Mouse (Mus musculus) kidney, embryonic 16.5 days (tissue): Measurements from ENCODE around the gene Serpina3c. TPM values are rescaled to one million over a fixed set of nuclear protein-coding genes. Genes with fewer than 3 reads are reported as not detected.

Source experiments
- ATAC-seq: fragments of 200-750 bp; cut with Nextera tagmentation; 2 replicates; pipeline ENCODE4 v1.8.0; 2017; ENCODE audit warnings: moderate TSS enrichment; ENCODE audit not compliant: low FRiP score, low TSS enrichment
- H3K27ac ChIP-seq: fragments of 300-500 bp; sonication (generic); 2 replicates; pipeline ENCODE4 v1.5.1; 2014; ENCODE audit warnings: low read length
- H3K27me3 ChIP-seq: fragments of 300-500 bp; sonication (generic); 2 replicates; pipeline ENCODE4 v1.6.1; 2014; ENCODE audit warnings: low read length, control low read depth, mixed read lengths; ENCODE audit not compliant: insufficient read depth
- H3K36me3 ChIP-seq: fragments of 300-500 bp; sonication (generic); 2 replicates; pipeline ENCODE4 v1.6.1; 2014; ENCODE audit warnings: low read length, control low read depth, mixed read lengths; ENCODE audit not compliant: insufficient read depth
- H3K4me1 ChIP-seq: fragments of 300-500 bp; sonication (generic); 2 replicates; pipeline ENCODE4 v1.6.1; 2014; ENCODE audit warnings: low read length, control low read depth, mixed read lengths; ENCODE audit not compliant: insufficient read depth
- H3K4me2 ChIP-seq: fragments of 300-500 bp; sonication (generic); replicated peaks from 2 replicates; pipeline ENCODE4 v1.6.1; 2014; ENCODE audit warnings: low read depth, low read length
- H3K4me3 ChIP-seq: fragments of 300-500 bp; sonication (generic); 2 replicates; pipeline ENCODE4 v1.5.1; 2014; ENCODE audit warnings: mild to moderate bottlenecking, low read length
- H3K9ac ChIP-seq: fragments of 300-500 bp; sonication (generic); replicated peaks from 2 replicates; pipeline ENCODE4 v1.6.1; 2014; ENCODE audit warnings: low read length
- H3K9me3 ChIP-seq: fragments of 300-500 bp; sonication (generic); 2 replicates; pipeline ENCODE4 v1.6.1; 2016; ENCODE audit warnings: low read length, control low read depth
- WGBS: fragments of 180-500 bp; shearing (Covaris S2); extraction: QIAGEN DNeasy Blood & Tissue Kit; methylation state at CpG from one replicate; pipeline ENCODE4 v1.1.7; 2014; 5-methylcytosine and 5-hydroxymethylcytosine counted together
- polyA plus RNA-seq: library from polyadenylated mRNA; unstranded; fragments of >200 nt; fragmentation: Nextera tagmentation; extraction: Ambion mirVana; gene quantifications from 2 replicates; pipeline ENCODE4 v1.2.1, GENCODE M21; 2015

Serpina3c gene
- polyA plus RNA-seq, 1 experiment from 2014 or later = not detected

DNA sequence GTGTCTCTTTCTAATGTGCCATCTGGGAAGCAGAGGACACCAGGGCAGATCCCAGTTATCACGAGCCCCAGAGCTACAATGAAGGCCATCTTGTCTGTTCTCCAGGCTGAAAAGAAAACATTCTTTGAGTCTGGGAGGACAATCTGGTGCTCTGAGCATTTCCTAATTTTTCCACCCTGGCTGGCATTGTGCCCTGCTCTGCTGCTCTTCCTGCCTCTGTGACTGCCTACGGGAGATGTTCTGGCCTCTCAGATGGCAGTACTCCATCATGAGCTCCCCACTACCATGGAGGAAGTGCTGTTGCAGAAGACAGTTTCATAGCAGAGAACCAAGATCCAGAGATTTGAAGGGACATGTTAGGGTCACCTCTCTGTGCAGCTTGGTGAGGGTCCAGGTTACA is 1.7 kb downstream of the Serpina3c start:
- Histone ChIP-seq H3K36me3 (no peaks in the 10 kb centered on the region), H3K9me3 (no peaks in the 10 kb centered on the region), H3K4me1 (no peaks in the 10 kb centered on the region), H3K27ac (no peak overlapping the region), H3K27me3 (no peaks in the 10 kb centered on the region), H3K9ac (no peak overlapping the region), H3K4me3 (no peak overlapping the region), H3K4me2 (no peak overlapping the region)
- ATAC-seq = no peak
- WGBS = 73% methylated on average over 2 of the region's 2 CpGs

DNA sequence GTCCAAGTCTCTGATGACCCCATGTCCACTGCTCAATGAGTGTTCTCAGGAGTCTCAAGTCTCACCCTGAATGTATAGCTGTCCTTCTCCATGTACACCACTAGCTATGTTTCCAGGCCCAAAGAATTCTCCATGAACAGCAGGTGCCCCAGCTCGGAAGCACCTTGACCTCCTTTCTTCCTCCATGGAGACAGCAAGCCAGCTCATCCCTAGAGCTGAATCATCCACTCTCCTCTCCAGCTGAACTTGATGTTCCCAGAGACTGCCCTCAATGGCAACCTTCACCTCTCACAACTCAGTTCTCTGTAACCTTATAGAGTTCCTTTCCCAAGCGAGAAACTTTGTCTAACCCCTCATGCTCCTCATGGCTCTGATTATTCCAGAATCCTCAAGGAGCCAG is 8.1 kb downstream of the Serpina3c start:
- H3K9ac ChIP-seq = no peak overlapping the region
- no peaks in the 10 kb centered on the region for H3K27me3 ChIP-seq
- no peaks in the 10 kb centered on the region for H3K4me1 ChIP-seq
- H3K27ac ChIP-seq = no peak overlapping the region
- no peaks in the 10 kb centered on the region for H3K9me3 ChIP-seq
- H3K36me3 ChIP-seq = no peaks in the 10 kb centered on the region
- 89% methylated on average over 2 of the region's 2 CpGs for WGBS
- no peak overlapping the region for H3K4me3 ChIP-seq
- ATAC-seq = no peak
- H3K4me2 ChIP-seq = no peak overlapping the region

DNA sequence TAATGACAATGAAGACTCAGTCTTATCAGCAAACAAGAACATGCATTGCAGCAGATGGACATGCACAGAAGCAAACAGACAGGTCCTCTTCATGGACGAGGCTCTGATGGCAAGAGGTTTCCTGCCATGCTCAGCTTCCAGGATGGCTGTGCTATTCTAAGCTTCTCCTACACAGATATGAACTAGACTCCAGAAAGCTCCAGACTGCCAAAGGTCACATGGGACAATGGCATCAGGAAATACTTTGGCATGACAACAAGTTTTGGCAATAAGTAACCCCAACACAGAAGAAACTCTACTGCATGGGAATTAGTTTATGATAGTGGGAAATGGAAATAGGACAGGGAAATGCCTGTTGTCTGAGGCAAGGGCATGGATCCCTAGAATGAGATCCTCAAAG is 10.4 kb downstream of the Serpina3c start:
- H3K4me1 ChIP-seq = no peaks in the 10 kb centered on the region
- H3K27ac ChIP-seq = no peak overlapping the region
- no peak overlapping the region for H3K9ac ChIP-seq
- no peak overlapping the region for H3K4me3 ChIP-seq
- no peaks in the 10 kb centered on the region for H3K36me3 ChIP-seq
- 75% methylated on average over 1 of the region's 1 CpGs for WGBS
- H3K4me2 ChIP-seq = no peak overlapping the region
- ATAC-seq = no peak
- H3K27me3 ChIP-seq = no peaks in the 10 kb centered on the region
- no peaks in the 10 kb centered on the region for H3K9me3 ChIP-seq

DNA sequence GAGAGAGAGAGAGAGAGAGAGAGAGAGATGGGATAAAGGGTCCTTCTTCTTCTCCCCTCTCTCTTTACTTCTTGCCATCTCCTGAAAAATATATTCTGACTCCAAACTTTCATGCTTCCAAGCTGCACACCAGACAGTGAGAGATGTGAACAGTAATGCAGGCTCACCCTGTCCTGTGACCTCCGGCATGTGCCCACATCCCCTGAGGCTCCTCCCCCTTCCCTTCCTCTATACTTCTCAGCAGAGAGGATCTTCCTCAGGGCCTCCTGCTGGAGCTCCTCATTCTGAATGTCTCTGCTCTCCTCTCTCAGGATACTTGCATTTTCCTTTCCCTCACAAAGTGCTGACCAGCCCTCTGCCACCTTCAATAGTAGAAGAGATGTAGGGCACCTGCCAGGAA is 11.2 kb downstream of the Serpina3c start:
- no peaks in the 10 kb centered on the region for H3K9me3 ChIP-seq
- H3K27me3 ChIP-seq = no peaks in the 10 kb centered on the region
- no peak for ATAC-seq
- H3K4me1 ChIP-seq = no peaks in the 10 kb centered on the region
- H3K9ac ChIP-seq = no peak overlapping the region
- H3K27ac ChIP-seq = no peak overlapping the region
- no peak overlapping the region for H3K4me3 ChIP-seq
- no peaks in the 10 kb centered on the region for H3K36me3 ChIP-seq
- WGBS = 82% methylated on average over 1 of the region's 1 CpGs
- H3K4me2 ChIP-seq = no peak overlapping the region

GRCm38 (mm10) chr12:104141506-104141905 is 12.2 kb downstream of the Serpina3c start:
- H3K4me1 ChIP-seq = no peaks in the 10 kb centered on the region
- no peaks in the 10 kb centered on the region for H3K36me3 ChIP-seq
- H3K9me3 ChIP-seq = no peaks in the 10 kb centered on the region
- ATAC-seq = no peak
- H3K4me3 ChIP-seq = no peak overlapping the region
- no peak overlapping the region for H3K4me2 ChIP-seq
- H3K27me3 ChIP-seq = no peaks in the 10 kb centered on the region
- H3K27ac ChIP-seq = no peak overlapping the region
- WGBS = 80% methylated on average over 1 of the region's 1 CpGs
- H3K9ac ChIP-seq = no peak overlapping the region

- H3K27me3 ChIP-seq = no peaks in the 10 kb centered on the region
- WGBS = 88% methylated on average over 4 of the region's 4 CpGs
- no peak for ATAC-seq
Observed at GRCm38 (mm10) chr12:104140543-104141103, 13.0 kb downstream of the Serpina3c start.

DNA sequence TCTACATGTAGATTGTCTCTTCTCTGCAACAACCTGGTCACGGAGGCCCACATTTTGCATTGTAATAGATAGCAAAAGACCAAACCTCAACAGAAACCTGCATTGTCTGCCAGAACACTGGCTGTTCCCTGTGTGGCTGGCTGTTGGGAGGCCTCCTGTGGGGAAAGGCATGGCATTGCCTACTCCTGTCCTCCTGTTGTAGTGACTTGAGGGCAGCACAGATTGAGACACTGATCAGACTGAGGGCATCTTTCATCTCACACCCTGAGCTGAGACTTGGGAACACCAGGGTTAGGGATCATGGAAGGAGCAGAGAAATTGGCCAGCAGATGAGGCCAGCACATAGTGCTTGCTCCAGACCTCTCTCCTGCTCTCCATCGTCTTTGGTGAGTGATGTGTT is 15.5 kb downstream of the Serpina3c start:
- ATAC-seq = no peak
- Histone ChIP-seq H3K9me3 (no peaks in the 10 kb centered on the region), H3K4me3 (no peak overlapping the region), H3K4me2 (no peak overlapping the region), H3K27me3 (no peaks in the 10 kb centered on the region), H3K27ac (no peak overlapping the region), H3K4me1 (no peaks in the 10 kb centered on the region), H3K9ac (no peak overlapping the region), H3K36me3 (no peaks in the 10 kb centered on the region)
- WGBS = 81% methylated on average over 2 of the region's 2 CpGs

More at GRCm38 (mm10) chr12:104140543-104141103, 13.0 kb downstream of the Serpina3c start:
- Histone ChIP-seq H3K4me2 (no peak overlapping the region), H3K9ac (no peak overlapping the region), H3K9me3 (no peaks in the 10 kb centered on the region), H3K4me1 (no peaks in the 10 kb centered on the region), H3K27ac (no peak overlapping the region), H3K36me3 (no peaks in the 10 kb centered on the region), H3K4me3 (no peak overlapping the region)

- no peaks in the 10 kb centered on the region for H3K27me3 ChIP-seq
- H3K9ac ChIP-seq = no peak overlapping the region
- no peak overlapping the region for H3K4me3 ChIP-seq
- H3K4me1 ChIP-seq = no peaks in the 10 kb centered on the region
- no peak overlapping the region for H3K4me2 ChIP-seq
- H3K36me3 ChIP-seq = no peaks in the 10 kb centered on the region
- no peak for ATAC-seq
- no peaks in the 10 kb centered on the region for H3K9me3 ChIP-seq
- H3K27ac ChIP-seq = no peak overlapping the region
Observed at GRCm38 (mm10) chr12:104131041-104131440, 22.6 kb downstream of the Serpina3c start.

DNA sequence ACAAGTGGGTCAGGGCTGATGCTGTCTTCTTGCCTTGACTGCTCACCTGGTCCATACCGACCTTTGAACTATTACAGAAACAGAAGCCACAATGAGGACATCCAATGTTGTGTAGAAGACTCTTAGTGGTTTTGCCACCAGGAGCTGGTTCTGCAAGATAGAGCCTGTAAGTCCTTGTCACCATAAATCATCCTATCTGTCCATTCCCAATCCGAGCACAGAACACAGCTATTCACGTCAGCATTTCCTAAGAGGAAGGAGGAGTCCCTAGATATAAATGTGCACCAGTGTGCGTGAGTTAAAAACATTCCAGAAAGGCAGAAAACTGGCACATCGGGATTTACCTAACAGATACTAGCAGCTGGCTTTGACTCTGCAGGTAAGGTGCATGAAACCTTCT is 26.0 kb downstream of the Serpina3c start, which contains the start of gene Serpina3b:
Gene Serpina3b, plus strand, starts transcription at position 301 of the 400 bp plus-strand sequence.
- H3K9ac ChIP-seq = no peak within 1 kb of the TSS
- no peaks in the 10 kb centered on the region for H3K27me3 ChIP-seq
- H3K36me3 ChIP-seq = no peaks in the 10 kb centered on the region
- ATAC-seq = no peak
- H3K4me3 ChIP-seq = no peak within 1 kb of the TSS
- 71% methylated on average over 5 of the region's 5 CpGs for WGBS
- H3K4me1 ChIP-seq = no peaks in the 10 kb centered on the region
- no peak within 1 kb of the TSS for H3K4me2 ChIP-seq
- H3K9me3 ChIP-seq = no peaks in the 10 kb centered on the region
- H3K27ac ChIP-seq = no peak within 1 kb of the TSS

DNA sequence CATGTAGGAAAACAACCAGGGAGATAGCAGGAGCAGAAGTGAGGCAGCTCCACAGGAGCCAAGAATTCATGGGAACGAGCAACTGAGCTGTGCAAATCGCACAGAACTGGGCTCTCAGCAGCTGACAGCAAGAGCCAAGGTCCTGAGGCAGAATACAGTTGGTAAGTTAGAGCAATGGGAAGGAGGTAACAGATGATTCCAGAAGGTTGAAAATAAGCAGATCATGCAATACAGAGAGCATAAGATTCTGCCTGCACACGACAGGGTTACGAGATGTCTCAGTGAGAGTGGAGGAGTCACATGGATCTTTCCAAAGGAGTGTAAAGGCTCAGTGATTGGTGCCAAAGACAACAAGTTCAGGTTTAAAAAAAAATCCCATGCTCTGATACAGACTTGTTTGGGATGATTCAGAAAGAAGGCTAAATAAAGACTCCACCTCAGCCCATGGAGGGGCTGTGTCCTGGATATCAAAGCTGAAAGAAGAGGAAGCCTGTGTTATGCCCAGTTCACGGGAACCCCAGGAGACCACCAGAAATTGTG is 28.6 kb downstream of the Serpina3c start:
- no peaks in the 10 kb centered on the region for H3K36me3 ChIP-seq
- ATAC-seq = no peak
- no peak overlapping the region for H3K27ac ChIP-seq
- H3K4me1 ChIP-seq = no peaks in the 10 kb centered on the region
- no peaks in the 10 kb centered on the region for H3K9me3 ChIP-seq
- H3K4me2 ChIP-seq = no peak overlapping the region
- 51% methylated on average over 5 of the region's 5 CpGs for WGBS
- H3K27me3 ChIP-seq = no peaks in the 10 kb centered on the region
- no peak overlapping the region for H3K9ac ChIP-seq
- H3K4me3 ChIP-seq = no peak overlapping the region
